Mouse (Mus musculus): ENCODE results near the gene Scgb1a1.
"Not testable (repeated sequence)": the region's sequence is repeated elsewhere in the genome, so short reads cannot be mapped to it uniquely, and the experiment has no call there.

Scgb1a1 gene

GRCm38 (mm10) chr19:9067292-9067691 is 20.5 kb downstream of the Scgb1a1 start:
- DNase-seq (ENCODE audit: low spot score): no peak

GRCm38 (mm10) chr19:9065621-9066561 is 21.9 kb downstream of the Scgb1a1 start:
- DNase-seq (ENCODE audit: low spot score): no peak

- DNase-seq (ENCODE audit: low spot score): no peak
These were observed 23.9 kb downstream of the Scgb1a1 start for GRCm38 (mm10) chr19:9063831-9064230.

GRCm38 (mm10) chr19:9062822-9063221 is 24.9 kb downstream of the Scgb1a1 start:
- no peak for DNase-seq (ENCODE audit: low spot score)

GRCm38 (mm10) chr19:9061221-9061893 is 26.4 kb downstream of the Scgb1a1 start:
- DNase-seq (ENCODE audit: low spot score): peak; percentile 34

- DNase-seq (ENCODE audit: low spot score): no peak
These were observed 27.7 kb downstream of the Scgb1a1 start for GRCm38 (mm10) chr19:9060103-9060502.

- no peak for DNase-seq (ENCODE audit: low spot score)
These were observed 28.4 kb downstream of the Scgb1a1 start for GRCm38 (mm10) chr19:9059391-9059790.

GRCm38 (mm10) chr19:9058944-9059343 is 28.8 kb downstream of the Scgb1a1 start:
- no peak for DNase-seq (ENCODE audit: low spot score)

- DNase-seq (ENCODE audit: low spot score): no peak
These were observed 29.4 kb downstream of the Scgb1a1 start for GRCm38 (mm10) chr19:9058331-9058884.

GRCm38 (mm10) chr19:9057679-9058078 is 30.1 kb downstream of the Scgb1a1 start:
- DNase-seq (ENCODE audit: low spot score): no peak

GRCm38 (mm10) chr19:9055703-9056355 is 31.9 kb downstream of the Scgb1a1 start:
- no peak for DNase-seq (ENCODE audit: low spot score)

GRCm38 (mm10) chr19:9055153-9055552 is 32.6 kb downstream of the Scgb1a1 start:
- no peak for DNase-seq (ENCODE audit: low spot score)

GRCm38 (mm10) chr19:9052803-9053431 is 34.8 kb downstream of the Scgb1a1 start:
- peak; percentile 36 for DNase-seq (ENCODE audit: low spot score)

GRCm38 (mm10) chr19:9051985-9052384 is 35.8 kb downstream of the Scgb1a1 start:
- not testable (repeated sequence) for DNase-seq (ENCODE audit: low spot score)

GRCm38 (mm10) chr19:9050294-9051229 is 37.2 kb downstream of the Scgb1a1 start:
- DNase-seq (ENCODE audit: low spot score): no peak

GRCm38 (mm10) chr19:9048981-9049687 is 38.6 kb downstream of the Scgb1a1 start:
- DNase-seq (ENCODE audit: low spot score): no peak

- DNase-seq (ENCODE audit: low spot score): no peak
These were observed 39.8 kb downstream of the Scgb1a1 start for GRCm38 (mm10) chr19:9047946-9048387.

- DNase-seq (ENCODE audit: low spot score): no peak
These were observed 40.4 kb downstream of the Scgb1a1 start for GRCm38 (mm10) chr19:9047207-9047945.

- DNase-seq (ENCODE audit: low spot score): no peak
These were observed 43.5 kb downstream of the Scgb1a1 start for GRCm38 (mm10) chr19:9044291-9044690.
